Mouse (Mus musculus) layer of hippocampus, postnatal 36 days (tissue): ENCODE results near the gene Clec12a. TPM values are rescaled to one million over a fixed set of nuclear protein-coding genes. Genes with fewer than 3 reads are reported as not detected.
"Not testable (repeated sequence)": the region's sequence is repeated elsewhere in the genome, so short reads cannot be mapped to it uniquely, and the experiment has no call there.

Experiments
- DNase-seq, 2 experiments: peaks; one replicate each; pipeline ENCODE4 v3.0.0; 2022
- total RNA-seq, 2 experiments: library from RNA; stranded (reverse); gene quantifications; 2 replicates each; pipeline ENCODE4 v1.2.3; 2021

Clec12a gene
- total RNA-seq = under 1 TPM in 1 of 2 experiments, not detected in 1; 0.32 TPM

DNA sequence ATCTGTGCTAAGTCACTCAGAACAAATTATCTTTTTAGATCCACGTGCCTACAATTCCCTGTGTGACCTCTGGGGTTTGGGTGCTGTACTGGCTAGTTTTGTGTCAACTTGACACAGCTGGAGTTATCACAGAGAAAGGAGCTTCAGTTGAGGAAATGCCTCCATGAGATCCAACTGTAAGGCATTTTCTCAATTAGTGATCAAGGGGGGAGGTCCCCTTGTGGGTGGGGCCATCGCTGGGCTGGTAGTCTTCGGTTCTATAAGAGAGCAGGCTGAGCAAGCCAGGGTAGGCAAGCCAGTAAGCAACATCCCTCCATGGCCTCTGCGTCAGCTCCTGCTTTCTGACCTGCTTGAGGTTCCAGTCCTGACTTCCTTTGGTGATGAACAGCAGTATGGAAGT lies at the start of gene Clec12a:
Gene Clec12a (plus strand): TSS at position 301 of the 400 bp plus-strand sequence.
- DNase-seq = not testable (repeated sequence)

DNA sequence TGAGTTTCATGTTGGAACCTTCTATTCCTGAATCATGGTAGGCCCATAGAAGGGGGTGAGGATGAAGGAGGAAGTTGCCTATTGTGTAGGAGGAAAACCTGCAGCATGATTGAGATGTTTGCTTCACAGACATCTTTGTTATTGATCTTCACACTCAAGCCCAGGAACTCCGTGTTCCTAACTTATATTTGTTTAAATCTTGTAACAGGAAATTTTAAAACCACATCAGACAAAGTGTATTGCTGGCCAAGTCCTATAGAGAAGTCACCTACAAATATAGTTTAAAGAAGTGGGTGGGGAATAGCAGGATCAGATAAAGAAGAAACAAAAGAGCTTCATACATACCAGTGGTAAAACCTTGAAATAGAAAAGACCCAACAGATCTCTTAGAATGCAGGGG lies 38.3 kb upstream of the Clec12a start:
- DNase-seq = no peak

DNA sequence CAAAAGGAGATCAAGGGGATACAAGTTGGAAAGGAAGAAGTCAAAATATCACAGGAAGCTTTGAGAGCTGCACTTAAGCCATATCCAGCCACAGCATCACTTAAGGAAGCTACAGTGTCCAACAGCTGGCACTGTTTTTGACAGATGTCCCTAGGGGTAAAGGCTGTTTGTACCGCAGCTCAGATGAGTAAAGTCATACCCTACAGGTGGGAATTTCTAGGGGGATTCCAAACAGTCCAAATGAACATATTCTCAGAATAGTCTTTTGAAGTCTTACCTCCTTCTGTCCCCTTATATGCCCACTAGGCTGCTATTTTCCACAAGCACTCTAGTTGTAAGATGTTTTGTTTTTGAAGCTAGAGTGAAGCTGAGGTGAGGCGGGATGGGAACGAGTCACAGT lies 30.0 kb upstream of the Clec12a start:
- DNase-seq = no peak

- DNase-seq = no peak
Observed at GRCm38 (mm10) chr6:129314655-129315168, 27.8 kb upstream of the Clec12a start.

GRCm38 (mm10) chr6:129315698-129316097 lies 26.8 kb upstream of the Clec12a start:
- DNase-seq = no peak

DNA sequence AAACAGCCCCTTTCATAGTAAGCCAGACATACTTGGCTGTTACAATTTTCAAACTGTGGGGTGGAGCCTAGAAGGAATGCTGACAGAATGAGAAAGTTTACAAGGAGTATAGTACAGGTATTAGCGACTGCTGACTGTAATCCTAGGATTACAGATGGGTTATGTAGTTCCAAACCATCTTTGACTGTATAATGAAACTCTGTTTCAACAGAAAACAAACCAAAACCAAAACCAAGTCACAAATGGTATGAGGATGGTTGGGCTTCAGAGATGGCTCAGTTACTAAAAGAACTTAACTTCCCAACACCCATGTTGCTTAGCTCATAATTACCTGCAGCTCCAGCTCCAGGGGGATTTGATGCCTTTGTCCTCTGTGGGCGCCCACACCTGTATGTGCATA lies 26.0 kb upstream of the Clec12a start:
- DNase-seq = no peak

- no peak for DNase-seq
Observed at GRCm38 (mm10) chr6:129318395-129318794, 24.1 kb upstream of the Clec12a start.

GRCm38 (mm10) chr6:129319331-129319730 lies 23.2 kb upstream of the Clec12a start:
- DNase-seq = no peak

- DNase-seq = no peak
Observed at GRCm38 (mm10) chr6:129326016-129326415, 16.5 kb upstream of the Clec12a start.

GRCm38 (mm10) chr6:129326568-129327150 lies 15.8 kb upstream of the Clec12a start:
- DNase-seq = no peak

GRCm38 (mm10) chr6:129331610-129332009 lies 10.9 kb upstream of the Clec12a start, which contains the start of gene 4922502D21Rik:
4922502D21Rik (minus strand) TSS chr6:129331796.
- no peak for DNase-seq

DNA sequence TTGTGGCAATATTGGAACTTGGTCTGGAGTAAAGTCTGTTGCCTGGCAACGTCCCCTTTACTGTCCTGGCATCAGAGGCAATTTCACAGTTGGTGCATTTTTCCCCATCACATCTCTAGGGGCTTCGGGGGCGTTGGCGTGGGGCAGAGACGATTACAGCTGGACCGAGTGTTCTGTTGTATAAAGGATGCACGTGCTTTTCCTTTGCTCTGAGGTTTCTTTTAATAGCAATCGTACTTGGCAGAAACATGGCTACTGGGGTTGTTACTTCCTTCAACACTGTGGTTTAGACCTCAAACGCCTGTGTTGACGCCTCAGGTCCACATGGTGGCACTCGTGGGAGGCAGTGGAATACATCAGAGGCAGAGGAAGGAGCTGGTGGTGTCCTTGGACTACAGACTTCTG lies 8.8 kb upstream of the Clec12a start:
- peak; percentile 23 to 25 for DNase-seq

DNA sequence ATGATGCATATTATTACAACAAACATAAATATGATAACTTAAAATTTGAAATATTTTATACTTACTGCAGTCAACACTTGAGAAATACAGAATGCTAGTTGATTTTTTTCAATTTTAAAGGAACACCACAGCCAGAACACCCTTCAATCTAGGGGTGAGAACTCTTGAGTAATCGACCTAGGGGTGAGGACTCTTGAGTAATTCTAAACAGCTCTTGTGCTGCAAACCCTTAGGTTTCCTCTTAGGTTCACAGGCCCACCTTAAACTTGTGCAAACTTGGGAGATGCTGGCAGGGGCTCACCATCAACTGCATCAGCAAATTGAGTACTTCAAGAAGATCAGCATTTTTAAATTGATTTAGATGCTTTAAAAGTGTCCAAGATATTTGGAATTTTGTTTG lies 4.7 kb upstream of the Clec12a start:
- DNase-seq = no peak

DNA sequence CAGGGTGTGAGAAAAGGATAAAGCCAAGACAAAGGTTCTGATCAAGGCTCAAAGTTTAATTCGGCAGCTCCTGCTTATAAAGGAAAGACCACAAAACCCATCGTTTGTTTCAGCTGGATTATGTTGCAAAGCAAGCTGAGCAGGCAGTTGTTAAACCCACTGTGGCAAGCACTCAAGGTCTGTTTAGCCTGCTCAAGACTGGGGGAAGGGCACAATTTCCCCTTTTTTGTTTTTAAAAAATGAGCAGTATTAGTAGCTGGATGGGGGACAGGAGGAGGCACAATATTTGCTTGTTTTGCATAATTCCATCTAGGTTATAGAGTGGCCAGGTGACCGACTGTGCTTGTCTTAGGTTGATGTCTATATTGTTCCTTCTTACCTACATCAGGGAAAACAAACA lies 1.9 kb downstream of the Clec12a start:
- DNase-seq = no peak

DNA sequence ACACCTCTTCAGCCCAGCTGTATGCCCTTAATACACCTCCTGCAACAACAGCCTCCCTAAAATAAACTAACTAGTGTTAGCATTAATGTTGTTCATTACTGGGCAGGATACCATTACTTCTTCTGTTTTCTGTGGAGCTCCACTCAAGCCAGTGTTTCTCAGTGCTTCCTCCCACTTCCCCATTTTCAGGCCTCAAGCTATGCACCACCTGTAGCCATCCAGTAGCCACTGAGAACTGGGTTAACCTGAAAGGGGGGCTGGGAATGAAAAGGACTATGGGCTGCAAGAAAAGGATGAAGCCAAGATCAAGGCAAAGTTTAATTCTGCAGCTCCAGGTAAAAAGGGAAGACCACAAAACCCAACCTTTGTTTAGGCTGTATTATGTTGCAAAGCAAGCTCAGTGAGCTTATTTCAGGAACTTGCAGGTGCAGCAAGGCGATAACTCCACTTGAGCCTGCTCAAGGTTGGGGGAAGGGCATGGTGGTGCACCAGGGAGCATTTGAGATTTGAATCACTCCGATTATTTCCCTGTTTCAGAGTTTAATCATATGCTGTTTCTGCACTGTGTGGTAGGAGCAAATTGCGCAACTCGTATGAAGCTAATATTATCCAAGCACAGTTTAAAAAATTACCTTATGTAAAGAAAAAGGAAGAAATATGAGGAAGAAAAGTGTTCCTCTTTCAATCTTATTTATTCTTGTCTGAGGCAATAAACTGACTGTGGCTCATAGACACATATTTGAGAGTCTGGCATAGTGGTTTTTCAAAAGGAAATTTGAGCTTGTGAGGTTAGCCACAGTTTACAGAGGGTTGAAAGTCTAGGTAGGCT lies 7.2 kb downstream of the Clec12a start:
- no peak for DNase-seq

- DNase-seq = no peak
Observed at GRCm38 (mm10) chr6:129351091-129351490, 8.6 kb downstream of the Clec12a start.

GRCm38 (mm10) chr6:129355774-129356173 lies 13.3 kb downstream of the Clec12a start:
- DNase-seq = no peak

- DNase-seq = no peak
Observed at GRCm38 (mm10) chr6:129356430-129356829, 13.9 kb downstream of the Clec12a start.

- no peak for DNase-seq
Observed at GRCm38 (mm10) chr6:129359515-129359914, 17.0 kb downstream of the Clec12a start.

DNA sequence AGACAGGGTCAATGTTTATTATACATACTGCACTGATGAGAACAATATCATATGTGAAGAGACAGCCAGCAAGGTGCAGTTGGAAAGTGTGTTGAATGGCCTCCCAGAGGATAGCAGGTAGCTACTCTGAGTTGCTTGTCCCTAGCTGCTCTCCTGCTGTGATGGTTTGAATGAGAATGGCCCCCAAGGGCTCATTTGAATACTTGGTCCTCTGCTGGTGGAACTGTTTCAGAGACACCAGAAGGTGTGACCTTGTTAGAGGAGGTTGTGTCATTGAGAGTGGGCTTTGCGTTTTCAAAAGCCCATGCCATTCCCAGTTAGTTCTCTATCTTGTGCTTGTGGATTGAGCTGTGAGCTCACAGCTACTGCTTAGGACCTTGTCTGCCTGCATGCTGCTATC lies 21.5 kb downstream of the Clec12a start:
- no peak for DNase-seq

DNA sequence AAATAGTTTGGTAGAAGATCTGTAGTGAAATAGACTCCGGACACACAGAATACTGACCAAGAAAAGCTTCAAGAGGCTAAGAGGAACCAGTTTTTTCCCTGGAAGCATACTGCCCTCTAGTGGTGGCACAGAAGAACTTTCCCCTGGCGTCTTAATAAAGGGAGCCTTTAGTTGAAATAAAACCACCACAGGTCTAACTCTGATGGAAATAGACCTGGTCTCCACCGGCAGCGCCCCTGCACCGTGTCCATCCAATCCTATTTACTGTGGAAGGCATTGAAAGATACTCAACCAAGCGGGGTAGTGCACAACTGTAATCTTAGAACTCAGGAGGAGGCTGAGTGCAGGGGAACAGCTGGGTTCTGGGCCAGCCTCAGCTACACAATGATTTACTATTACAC lies 23.5 kb downstream of the Clec12a start:
- peak in 1 of 2 experiments; percentile 18 for DNase-seq

DNA sequence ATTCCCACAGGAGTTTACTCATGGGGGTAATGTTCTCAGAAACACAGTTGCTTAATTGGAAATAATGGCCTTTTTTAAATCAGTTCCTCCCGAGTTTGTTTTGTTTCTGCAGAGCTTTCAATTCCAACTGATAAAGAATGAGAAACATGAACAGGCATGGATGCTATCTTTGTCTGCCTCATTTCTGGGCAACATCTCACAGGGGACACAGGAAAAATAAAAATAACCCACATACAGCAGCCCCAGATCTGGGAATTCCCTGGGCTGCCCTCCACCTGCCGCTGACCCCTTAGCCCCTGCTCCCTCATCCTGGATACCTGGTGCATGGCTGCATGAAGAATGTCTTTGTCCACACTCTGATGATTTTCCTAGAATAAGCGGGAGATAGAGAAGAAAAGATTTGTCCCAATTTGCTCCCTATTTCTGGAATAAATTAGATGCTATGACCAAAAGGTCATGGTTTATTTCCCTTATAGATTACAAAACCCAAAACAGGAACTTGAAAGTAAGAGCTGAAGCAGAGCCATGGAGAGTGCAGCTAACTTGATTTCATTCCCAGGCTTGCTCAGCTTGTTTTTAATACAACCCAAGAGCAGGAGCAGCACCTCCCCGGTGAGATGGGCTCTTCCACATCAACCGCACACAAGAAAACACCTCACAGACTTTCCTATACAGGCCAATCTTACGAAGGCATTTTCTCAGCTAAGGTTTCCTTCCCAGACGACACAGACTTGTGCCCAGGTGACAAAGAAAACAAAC lies 27.1 kb downstream of the Clec12a start:
- DNase-seq = no peak

DNA sequence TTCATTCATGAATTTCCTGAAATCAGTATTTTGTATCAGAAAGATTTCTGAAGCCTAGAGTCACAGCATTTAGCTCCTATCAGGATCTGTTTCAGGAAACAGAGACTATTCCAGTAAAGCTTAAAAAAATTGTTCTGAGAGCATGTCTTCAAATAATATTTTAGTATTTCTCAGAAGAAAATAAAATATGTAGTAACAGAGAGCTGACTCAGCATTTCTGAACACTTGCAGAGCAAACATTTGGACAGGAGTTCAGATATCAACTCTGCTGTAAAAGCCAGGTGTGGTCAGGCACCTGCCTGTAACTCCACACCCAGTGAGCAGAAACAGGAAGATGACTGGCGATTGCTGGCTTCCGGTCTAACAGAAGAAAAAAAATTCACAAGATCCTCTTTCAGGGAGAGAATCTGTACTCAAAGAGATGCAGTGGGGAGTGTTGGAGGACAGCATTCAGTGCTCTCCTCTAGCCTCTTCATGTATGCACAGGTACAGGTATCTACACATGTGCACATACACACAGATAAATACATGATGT lies 32.5 kb downstream of the Clec12a start:
- no peak for DNase-seq
